Comparison of ENCODE assay signal across 7 mouse cellular contexts in the genomic region with DNA sequence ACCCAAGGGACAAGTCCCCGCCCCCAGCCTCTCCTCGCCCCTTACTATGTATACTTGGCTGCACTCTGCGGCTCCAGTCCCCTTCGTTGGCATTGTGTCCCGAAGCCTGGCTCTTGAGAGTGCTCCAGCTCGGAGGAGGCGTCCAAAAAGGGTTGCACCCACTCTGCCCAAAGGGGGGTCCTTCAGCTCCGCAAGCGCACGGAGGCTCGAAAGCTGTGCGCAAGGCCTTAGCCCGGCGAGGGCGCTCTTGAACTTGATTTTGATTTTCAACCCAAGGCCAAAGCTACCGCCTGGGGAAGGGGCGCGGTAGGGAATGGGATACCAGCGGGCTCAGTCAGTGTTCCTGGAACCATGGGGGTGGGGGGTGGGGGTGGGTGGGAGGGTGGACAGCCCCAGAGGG. TPM values are rescaled to one million over a fixed set of nuclear protein-coding genes. Genes with fewer than 3 reads are reported as not detected.
DNase-seq lines count a peak whose midpoint lies in the region; ATAC-seq and TF ChIP-seq lines count a peak whose summit lies in the region.

No protein-coding gene starts in this region.

- DNase-seq in thymus, adult 2 months: peak; percentile 43
- no peak for DNase-seq in thymus, adult 18-20 months
- DNase-seq in hindbrain, embryonic 14.5 days (ENCODE audit: low spot score): peak; percentile 86
- peak; percentile 48 for DNase-seq in liver, embryonic 11.5 days (ENCODE audit: low spot score)
- DNase-seq in naive thymus-derived CD4-positive, alpha-beta T cell, adult 2 months (ENCODE audit: low read depth): peak; percentile 56
- DNase-seq in ovary, postnatal 14 days (ENCODE audit: low spot score): no peak

- 10% methylated on average over 19 of the region's 19 CpGs for WGBS in thymus, adult 2 months
- WGBS in embryonic facial prominence, embryonic 15.5 days: 1% methylated on average over 19 of the region's 19 CpGs
- WGBS in hindbrain, embryonic 14.5 days: 1% methylated on average over 19 of the region's 19 CpGs
- 2% methylated on average over 19 of the region's 19 CpGs for WGBS in liver, embryonic 11.5 days

- H3K36me3 ChIP-seq in thymus, adult 2 months (ENCODE audit: control insufficient read depth, insufficient read depth, low read length): no peaks in the 10 kb centered on the region
- no peaks in the 10 kb centered on the region for H3K36me3 ChIP-seq in embryonic facial prominence, embryonic 15.5 days
- no peaks in the 10 kb centered on the region for H3K36me3 ChIP-seq in hindbrain, embryonic 14.5 days (replicated peaks; ENCODE audit: control insufficient read depth, insufficient read depth)
- no peaks in the 10 kb centered on the region for H3K36me3 ChIP-seq in liver, embryonic 11.5 days (ENCODE audit: control insufficient read depth, insufficient read depth, low read length)

- no peak overlapping the region for H3K27ac ChIP-seq in thymus, adult 2 months (ENCODE audit: control insufficient read depth, insufficient read depth, low read length)
- no peak overlapping the region for H3K27ac ChIP-seq in embryonic facial prominence, embryonic 15.5 days (replicated peaks)
- no peak overlapping the region for H3K27ac ChIP-seq in hindbrain, embryonic 14.5 days
- no peak overlapping the region for H3K27ac ChIP-seq in liver, embryonic 11.5 days (ENCODE audit: low read depth, low read length)

- H3K27me3 ChIP-seq in thymus, adult 2 months (ENCODE audit: control insufficient read depth, insufficient read depth, low read length): peaks cover 43% of the 10 kb centered on the region
- H3K27me3 ChIP-seq in embryonic facial prominence, embryonic 15.5 days: peaks cover 68% of the 10 kb centered on the region
- H3K27me3 ChIP-seq in hindbrain, embryonic 14.5 days (ENCODE audit: control insufficient read depth, insufficient read depth, low read length): peaks cover 45% of the 10 kb centered on the region
- peaks cover 79% of the 10 kb centered on the region for H3K27me3 ChIP-seq in liver, embryonic 11.5 days (replicated peaks; ENCODE audit: control insufficient read depth, insufficient read depth, low read length)

- no peak overlapping the region for H3K4me3 ChIP-seq in thymus, adult 2 months (ENCODE audit: control insufficient read depth, insufficient read depth, low read length)
- H3K4me3 ChIP-seq in embryonic facial prominence, embryonic 15.5 days (replicated peaks): peak overlapping the region; percentile 67
- H3K4me3 ChIP-seq in hindbrain, embryonic 14.5 days (replicated peaks; ENCODE audit: low read length): peak overlapping the region; percentile 77
- peak overlapping the region; percentile 57 for H3K4me3 ChIP-seq in liver, embryonic 11.5 days (ENCODE audit: low read depth, low read length)

- no peaks in the 10 kb centered on the region for H3K9me3 ChIP-seq in embryonic facial prominence, embryonic 15.5 days (replicated peaks)
- no peaks in the 10 kb centered on the region for H3K9me3 ChIP-seq in hindbrain, embryonic 14.5 days (ENCODE audit: control insufficient read depth, low read length)
- no peaks in the 10 kb centered on the region for H3K9me3 ChIP-seq in liver, embryonic 11.5 days (ENCODE audit: control insufficient read depth, low read length)

- no peak for TF ChIP-seq POLR2A in thymus, adult 2 months (IDR thresholded peaks at IDR 0.05; ENCODE audit: control insufficient read depth, extremely low read depth, insufficient read depth, low read length, poor library complexity)

- peak overlapping the region; percentile 9; the same call in 1 of the 2 replicates for H3K9ac ChIP-seq in embryonic facial prominence, embryonic 15.5 days
- peak overlapping the region; percentile 78 for H3K9ac ChIP-seq in hindbrain, embryonic 14.5 days
- H3K9ac ChIP-seq in liver, embryonic 11.5 days (ENCODE audit: low read depth, low read length): no peak overlapping the region

- TF ChIP-seq CTCF in thymus, adult 2 months (IDR thresholded peaks at IDR 0.05; ENCODE audit: borderline replicate concordance, control insufficient read depth, extremely low read depth, insufficient read depth, low read length, poor library complexity): 0 out of 2 replicates have a peak, but pooled peaks have one; percentile 32

- peak overlapping the region; percentile 99 for H3K4me2 ChIP-seq in embryonic facial prominence, embryonic 15.5 days (replicated peaks)
- H3K4me2 ChIP-seq in hindbrain, embryonic 14.5 days (replicated peaks): peak overlapping the region; percentile 96
- H3K4me2 ChIP-seq in liver, embryonic 11.5 days: peak overlapping the region; percentile 86

- peaks cover 5% of the 10 kb centered on the region; the same call in 1 of the 2 replicates for H3K4me1 ChIP-seq in thymus, adult 2 months (replicated peaks; ENCODE audit: control insufficient read depth, insufficient read depth, low read length)
- peaks cover 51% of the 10 kb centered on the region for H3K4me1 ChIP-seq in embryonic facial prominence, embryonic 15.5 days
- H3K4me1 ChIP-seq in hindbrain, embryonic 14.5 days (replicated peaks; ENCODE audit: control insufficient read depth, insufficient read depth, low read length): peaks cover 36% of the 10 kb centered on the region
- peaks cover 6% of the 10 kb centered on the region; the same call in 1 of the 2 replicates for H3K4me1 ChIP-seq in liver, embryonic 11.5 days (replicated peaks; ENCODE audit: control insufficient read depth, insufficient read depth, low read length)

- ATAC-seq in embryonic facial prominence, embryonic 15.5 days (ENCODE audit: insufficient number of reproducible peaks, low FRiP score, low TSS enrichment, low read depth): no peak
- ATAC-seq in hindbrain, embryonic 14.5 days (ENCODE audit: low FRiP score): peak; percentile 3; the same call in 1 of the 2 replicates
- no peak; the same call in 1 of the 2 replicates for ATAC-seq in liver, embryonic 11.5 days (replicated peaks; ENCODE audit: low FRiP score)

RNA-seq across cellular contexts. Expression of a gene that starts 0.5 kb away (rescaled TPM):
- polyA plus RNA-seq in thymus, adult 2 months (2012; rRNA removed): 0.77 and 0.96 TPM in 2 replicates
- polyA plus RNA-seq in embryonic facial prominence, embryonic 15.5 days (2015; fragmentation: Nextera tagmentation; extraction: Ambion mirVana): 2.0 and 2.5 TPM in 2 replicates
- polyA plus RNA-seq in hindbrain, embryonic 14.5 days (2014; fragmentation: Nextera tagmentation; extraction: Ambion mirVana): 3.5 and 5.0 TPM in 2 replicates
- 0.09 and 0.23 TPM in 2 replicates for polyA plus RNA-seq in liver, embryonic 11.5 days (2014; fragmentation: Nextera tagmentation; extraction: Ambion mirVana)

Comparison
In these comparisons a context has a peak if more than half of its experiments do, and no peak if none do; other contexts are left out.
1. DNase-seq: peak in thymus, adult 2 months (single experiment), hindbrain, embryonic 14.5 days (single experiment), liver, embryonic 11.5 days (single experiment) and naive thymus-derived CD4-positive, alpha-beta T cell, adult 2 months (single experiment); none in thymus, adult 18-20 months (0 of 2) and ovary, postnatal 14 days (single experiment).
2. Peak in every context shown above with its lines, with median percentiles within 50 percentile points of each other: H3K4me2 ChIP-seq.